Mouse (Mus musculus) MEL (cell line): ENCODE results near the gene Dhdh. TPM values are rescaled to one million over a fixed set of nuclear protein-coding genes. Genes with fewer than 3 reads are reported as not detected.

Experiments
- DNase-seq: peaks from one replicate; pipeline ENCODE4 v3.0.0; 2011; ENCODE audit warnings: low read depth, low spot score
- H3K27ac ChIP-seq: 2 replicates; pipeline ENCODE4 v1.5.1; 2012; ENCODE audit warnings: low read depth, mild to moderate bottlenecking, control low read depth, low read length, moderate library complexity; ENCODE audit not compliant: control insufficient read depth
- H3K27me3 ChIP-seq, 2 experiments: fragments of 150-350 bp in 1 of 2; sonication (generic) in 1 of 2; 2 replicates each; pipeline ENCODE4 v1.6.1; 2012; ENCODE audit warnings: low read length in 2 of 2, mild to moderate bottlenecking in 2 of 2, improper control_type of control experiment in 1 of 2, moderate library complexity in 1 of 2; ENCODE audit not compliant: insufficient read depth in 2 of 2, control insufficient read depth in 1 of 2
- H3K36me3 ChIP-seq, 2 experiments: 2 replicates each; pipeline ENCODE4 v1.6.1; 2012 to 2014; ENCODE audit warnings: low read length in 2 of 2, improper control_type of control experiment in 1 of 2, inconsistent platforms in 1 of 2, mild to moderate bottlenecking in 1 of 2; ENCODE audit not compliant: insufficient read depth in 2 of 2, control insufficient read depth in 1 of 2
- H3K4me1 ChIP-seq, 2 experiments: fragments of 150-350 bp in 1 of 2; sonication (generic) in 1 of 2; 2 replicates each; pipeline ENCODE4 v1.6.1; 2012; ENCODE audit warnings: low read length in 2 of 2, improper control_type of control experiment in 1 of 2, mild to moderate bottlenecking in 1 of 2; ENCODE audit not compliant: insufficient read depth in 2 of 2, control insufficient read depth in 1 of 2
- H3K4me3 ChIP-seq, 2 experiments: fragments of 150-350 bp in 1 of 2; sonication (generic) in 1 of 2; 2 replicates each; pipeline ENCODE4 v1.5.1; 2012; ENCODE audit warnings: low read depth in 2 of 2, low read length in 2 of 2, mild to moderate bottlenecking in 2 of 2, moderate library complexity in 2 of 2, control low read depth in 1 of 2, improper control_type of control experiment in 1 of 2; ENCODE audit not compliant: control insufficient read depth in 1 of 2, insufficient read depth in 1 of 2
- H3K79me2 ChIP-seq: 2 replicates; pipeline ENCODE4 v1.6.1; 2012; ENCODE audit warnings: mild to moderate bottlenecking, low read length, moderate library complexity; ENCODE audit not compliant: control insufficient read depth, poor library complexity, insufficient read depth
- H3K9ac ChIP-seq: 2 replicates; pipeline ENCODE4 v1.6.1; 2012; ENCODE audit warnings: low read depth, mild to moderate bottlenecking, control low read depth, low read length, moderate library complexity; ENCODE audit not compliant: control insufficient read depth, poor library complexity, severe bottlenecking
- H3K9me3 ChIP-seq: fragments of 150-350 bp; sonication (generic); replicated peaks from 2 replicates; pipeline ENCODE4 v1.6.1; 2012; ENCODE audit warnings: mild to moderate bottlenecking, low read length, improper control_type of control experiment, moderate library complexity; ENCODE audit not compliant: insufficient read depth
- BHLHE40 ChIP-seq: IDR thresholded peaks from 2 replicates; pipeline ENCODE4 v1.6.1; 2012; ENCODE audit warnings: low read depth, mild to moderate bottlenecking, inconsistent platforms, low read length, improper control_type of control experiment, borderline replicate concordance
- CHD1 ChIP-seq: IDR thresholded peaks from 2 replicates; pipeline ENCODE4 v1.6.1; 2012; ENCODE audit warnings: low read depth, mild to moderate bottlenecking, inconsistent platforms, low read length, improper control_type of control experiment
- CHD2 ChIP-seq: IDR thresholded peaks from 2 replicates; pipeline ENCODE4 v1.6.1; 2011; ENCODE audit warnings: low read length, improper control_type of control experiment
- CTCF ChIP-seq, 3 experiments: IDR thresholded peaks in 2 of 3; conservative IDR thresholded peaks in 1 of 3; 2 replicates each; pipeline ENCODE4 v1.5.1; 2011 to 2012; ENCODE audit warnings: low read length in 3 of 3, low read depth in 2 of 3, mild to moderate bottlenecking in 2 of 3, improper control_type of control experiment in 1 of 3, inconsistent platforms in 1 of 3, mixed read lengths in 1 of 3, moderate library complexity in 1 of 3; ENCODE audit not compliant: control insufficient read depth in 1 of 3, insufficient read depth in 1 of 3, poor library complexity in 1 of 3, severe bottlenecking in 1 of 3
- EP300 ChIP-seq, 2 experiments: IDR thresholded peaks; 2 replicates each; pipeline ENCODE4 v1.6.1; 2011; ENCODE audit warnings: improper control_type of control experiment in 2 of 2, low read length in 2 of 2, low read depth in 1 of 2, mild to moderate bottlenecking in 1 of 2
- ETS1 ChIP-seq: IDR thresholded peaks from 2 replicates; pipeline ENCODE4 v1.6.1; 2012; ENCODE audit warnings: low read depth, mild to moderate bottlenecking, inconsistent platforms, low read length, improper control_type of control experiment, moderate library complexity
- GATA1 ChIP-seq: IDR thresholded peaks from 2 replicates; pipeline ENCODE4 v1.6.1; 2011; ENCODE audit warnings: low read depth, low read length, improper control_type of control experiment
- JUND ChIP-seq: IDR thresholded peaks from 2 replicates; pipeline ENCODE4 v1.6.1; 2011; ENCODE audit warnings: low read depth, mild to moderate bottlenecking, improper control_type of control experiment, low read length
- MAX ChIP-seq: IDR thresholded peaks from 2 replicates; pipeline ENCODE4 v1.6.1; 2011; ENCODE audit warnings: low read length, improper control_type of control experiment
- MXI1 ChIP-seq: IDR thresholded peaks from 2 replicates; pipeline ENCODE4 v1.6.1; 2011; ENCODE audit warnings: mild to moderate bottlenecking, low read depth, low read length, improper control_type of control experiment
- MYB ChIP-seq: IDR thresholded peaks from 2 replicates; pipeline ENCODE4 v1.6.1; 2011; ENCODE audit warnings: mild to moderate bottlenecking, low read depth, low read length, improper control_type of control experiment
- MYC ChIP-seq: IDR thresholded peaks from 2 replicates; pipeline ENCODE4 v1.6.1; 2011; ENCODE audit warnings: low read depth, mild to moderate bottlenecking, low read length, improper control_type of control experiment, moderate library complexity
- NELFE ChIP-seq: IDR thresholded peaks from 2 replicates; pipeline ENCODE4 v1.6.1; 2011; ENCODE audit warnings: low read depth, low read length, improper control_type of control experiment
- NRF1 ChIP-seq: IDR thresholded peaks from 2 replicates; pipeline ENCODE4 v1.6.1; 2014; ENCODE audit warnings: low read depth, mild to moderate bottlenecking, inconsistent platforms, low read length, improper control_type of control experiment, moderate library complexity; ENCODE audit not compliant: poor library complexity, insufficient read depth, severe bottlenecking
- POLR2AphosphoS2 ChIP-seq: IDR thresholded peaks from 2 replicates; pipeline ENCODE4 v1.6.1; 2011; ENCODE audit warnings: low read length, improper control_type of control experiment
- POLR2AphosphoS5 ChIP-seq: IDR thresholded peaks from 2 replicates; pipeline ENCODE4 v1.6.1; 2012; ENCODE audit warnings: low read depth, borderline replicate concordance, mild to moderate bottlenecking, inconsistent platforms, low read length, moderate library complexity, mixed read lengths
- RCOR1 ChIP-seq: IDR thresholded peaks from 2 replicates; pipeline ENCODE4 v1.6.1; 2012; ENCODE audit warnings: low read depth, mild to moderate bottlenecking, inconsistent platforms, low read length, improper control_type of control experiment
- SMC3 ChIP-seq: IDR thresholded peaks from 2 replicates; pipeline ENCODE4 v1.6.1; 2011; ENCODE audit warnings: low read depth, low read length, improper control_type of control experiment
- TCF12 ChIP-seq: IDR thresholded peaks from 2 replicates; pipeline ENCODE4 v1.6.1; 2014; ENCODE audit warnings: low read depth, mild to moderate bottlenecking, inconsistent platforms, low read length, improper control_type of control experiment, moderate library complexity
- UBTF ChIP-seq: IDR thresholded peaks from 2 replicates; pipeline ENCODE4 v1.6.1; 2012; ENCODE audit warnings: low read depth, mild to moderate bottlenecking, inconsistent platforms, low read length, improper control_type of control experiment, moderate library complexity, borderline replicate concordance; ENCODE audit not compliant: insufficient read depth
- USF1 ChIP-seq: IDR thresholded peaks from 2 replicates; pipeline ENCODE4 v1.6.1; 2014; ENCODE audit warnings: low read depth, mild to moderate bottlenecking, inconsistent platforms, low read length, improper control_type of control experiment, moderate library complexity
- USF2 ChIP-seq, 2 experiments: IDR thresholded peaks; 2 replicates each; pipeline ENCODE4 v1.6.1; 2011 to 2012; ENCODE audit warnings: improper control_type of control experiment in 2 of 2, low read length in 2 of 2, borderline replicate concordance in 1 of 2, inconsistent platforms in 1 of 2, low read depth in 1 of 2, mild to moderate bottlenecking in 1 of 2; ENCODE audit not compliant: insufficient read depth in 1 of 2
- ZC3H11A ChIP-seq: IDR thresholded peaks from 2 replicates; pipeline ENCODE4 v1.6.1; 2012; ENCODE audit warnings: low read depth, mild to moderate bottlenecking, inconsistent platforms, low read length, improper control_type of control experiment
- ZKSCAN1 ChIP-seq: IDR thresholded peaks from 2 replicates; pipeline ENCODE4 v1.6.1; 2012; ENCODE audit warnings: low read depth, mild to moderate bottlenecking, inconsistent platforms, low read length, improper control_type of control experiment, moderate library complexity
- polyA plus RNA-seq, 2 experiments: library from polyadenylated mRNA; stranded (reverse) in 1 of 2; unstranded in 1 of 2; fragments of >175 nt in 1 of 2; fragments of >200 nt in 1 of 2; gene quantifications; 2 replicates each; pipeline versions ENCODE4 v1.2.1 to v1.2.4; 2012; ENCODE audit warnings: low replicate concordance in 2 of 2, low read depth in 1 of 2; ENCODE audit not compliant: insufficient read length in 2 of 2, insufficient read depth in 1 of 2, missing spikeins in 1 of 2
- total RNA-seq: library from RNA; depleted of rRNA; stranded (reverse); fragments of 300-350 nt; gene quantifications from 2 replicates; pipeline ENCODE4 v1.2.3, GENCODE M21; 2012

Gene Dhdh
- total and polyA plus RNA-seq, 3 experiments: 0.08 to 1.6 TPM; not detected in 1

- no peaks in the 10 kb centered on the region for H3K36me3 ChIP-seq
- H3K79me2 ChIP-seq: no peaks in the 10 kb centered on the region; the same call in 1 of the 2 replicates
- H3K9ac ChIP-seq: no peak overlapping the region
- TF ChIP-seq MYC (no peak), GATA1 (no peak), MYB (no peak), USF2 (IDR thresholded peaks at IDR 0.05; ENCODE audit: borderline replicate concordance in 1 of 2, insufficient read depth in 1 of 2, low read depth in 1 of 2, low read length in 2 of 2) (no peak), MXI1 (no peak), BHLHE40 (no peak), EP300 (IDR thresholded peaks at IDR 0.05; ENCODE audit: low read depth in 1 of 2, low read length in 2 of 2) (no peak), POLR2AphosphoS2 (no peak), MAX (no peak), TCF12 (no peak), CHD1 (no peak), ZC3H11A (no peak), NELFE (no peak)
- no peaks in the 10 kb centered on the region for H3K27me3 ChIP-seq
- peak; percentile 49 for DNase-seq
- H3K27ac ChIP-seq: no peak overlapping the region
- no peaks in the 10 kb centered on the region for H3K4me1 ChIP-seq
- no peak overlapping the region for H3K4me3 ChIP-seq
- H3K9me3 ChIP-seq: no peaks in the 10 kb centered on the region
Measured at GRCm38 (mm10) chr7:45515436-45515835, 26.8 kb upstream of the Dhdh start.

DNA sequence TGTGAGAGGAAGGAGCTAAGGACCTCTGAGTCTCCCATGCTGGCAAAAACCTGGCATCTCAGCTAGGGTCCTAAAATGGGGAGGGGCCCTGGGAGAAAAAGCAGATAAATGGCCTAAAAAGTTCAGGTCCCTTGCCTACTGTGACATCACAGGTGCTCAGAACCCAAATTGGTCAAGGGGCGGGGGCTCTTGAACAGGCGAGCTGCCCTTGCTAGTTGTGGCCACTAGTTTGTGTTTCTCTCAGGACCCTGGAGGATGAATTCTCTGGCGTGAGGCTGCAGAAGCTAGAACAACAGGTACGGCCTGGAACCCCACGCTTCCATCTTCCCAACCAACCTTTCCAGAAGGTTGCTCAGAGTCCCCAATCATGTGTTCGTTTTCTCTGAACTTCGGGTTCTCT lies 25.8 kb upstream of the Dhdh start:
- Histone ChIP-seq H3K4me3 (no peak overlapping the region), H3K36me3 (no peaks in the 10 kb centered on the region), H3K27ac (no peak overlapping the region), H3K9ac (no peak overlapping the region), H3K27me3 (no peaks in the 10 kb centered on the region), H3K79me2 (peaks cover 7% of the 10 kb centered on the region), H3K9me3 (no peaks in the 10 kb centered on the region), H3K4me1 (no peaks in the 10 kb centered on the region)
- no peak for TF ChIP-seq RCOR1
- DNase-seq: no peak

DNA sequence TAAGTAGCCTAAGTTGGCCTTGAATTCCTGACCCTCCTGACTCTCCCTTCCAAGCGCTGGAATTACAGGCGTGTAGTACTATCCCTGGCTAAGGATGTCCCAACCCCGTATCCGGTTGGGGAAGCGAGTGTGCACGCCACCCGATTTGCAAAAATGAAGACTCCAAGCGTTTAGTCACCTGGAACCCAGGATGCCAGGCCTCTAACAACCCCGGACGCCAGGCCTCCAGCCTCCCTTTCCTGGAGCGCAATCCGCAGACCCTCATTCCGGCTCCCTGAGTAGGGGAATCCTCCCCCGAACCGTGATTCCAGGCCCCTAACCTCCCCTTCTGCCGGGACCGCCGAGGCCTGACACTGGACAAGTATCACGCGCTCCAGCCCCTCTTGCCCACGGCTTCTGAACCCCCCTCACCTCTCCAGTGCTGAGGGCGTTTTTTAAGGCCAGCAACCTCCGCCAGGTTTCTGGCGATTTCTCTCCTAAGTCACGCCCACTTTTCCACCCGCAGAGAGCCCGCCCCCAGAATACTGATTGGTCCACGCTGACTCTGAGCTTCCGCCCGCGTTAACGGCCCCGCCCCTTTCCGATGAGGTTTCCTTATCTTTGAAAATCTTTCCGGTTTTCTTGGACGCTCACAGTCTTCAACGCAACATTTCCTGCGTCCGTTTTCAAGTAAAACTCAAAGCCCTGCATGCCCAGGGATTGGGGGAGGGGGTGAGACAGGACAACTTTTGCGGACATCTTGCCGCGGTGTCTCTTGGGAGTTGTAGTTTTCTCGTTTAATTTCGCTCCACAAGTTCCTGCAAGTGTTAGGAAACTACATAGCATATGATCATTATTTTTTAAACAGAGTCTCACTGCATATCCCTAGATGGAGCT lies 21.5 kb upstream of the Dhdh start, which contains the start of gene Nucb1:
Gene Nucb1, minus strand, starts transcription at position 495 of the 876 bp plus-strand sequence.
- DNase-seq: peak; percentile 98
- Histone ChIP-seq H3K36me3 (peaks cover 5 to 16% of the 10 kb centered on the region in 2 experiments), H3K4me1 (peaks cover 7 to 10% of the 10 kb centered on the region in 2 experiments), H3K79me2 (peaks cover 24% of the 10 kb centered on the region), H3K27me3 (no peaks in the 10 kb centered on the region), H3K27ac (peak within 1 kb of the TSS; percentile 95), H3K9ac (peak within 1 kb of the TSS; percentile 86), H3K9me3 (no peaks in the 10 kb centered on the region), H3K4me3 (peak within 1 kb of the TSS; percentile 72 to 87)
- TF ChIP-seq CTCF (IDR thresholded peaks at IDR 0.05 in 2 of 3, conservative IDR thresholded peaks at IDR 0.05 in 1 of 3; ENCODE audit: control insufficient read depth in 1 of 3, insufficient read depth in 1 of 3, low read depth in 2 of 3, low read length in 3 of 3, poor library complexity in 1 of 3, severe bottlenecking in 1 of 3) (peak in 1 of 3 experiments; percentile 12; a peak in 1 of 6 replicates), GATA1 (peak; percentile 86), EP300 (IDR thresholded peaks at IDR 0.05; ENCODE audit: low read depth in 1 of 2, low read length in 2 of 2) (peak in 1 of 2 experiments; percentile 84; a peak in 3 of 4 replicates), USF1 (peak; percentile 27; the same call in 1 of the 2 replicates), UBTF (no peak), ETS1 (peak; percentile 87), SMC3 (no peak), JUND (no peak), NRF1 (0 out of 2 replicates have a peak, but pooled peaks have one; percentile 27), MXI1 (peak; percentile 75), ZKSCAN1 (no peak), POLR2AphosphoS2 (peak; percentile 86; the same call in 1 of the 2 replicates), CHD2 (peak; percentile 86), POLR2AphosphoS5 (no peak)
